Mouse (Mus musculus) neural tube, embryonic 13.5 days (tissue): ENCODE measurements around the gene Csf3. TPM values are rescaled to one million over a fixed set of nuclear protein-coding genes. Genes with fewer than 3 reads are reported as not detected.
A peak's percentile ranks its signal among the peaks of the same experiment; 100 is the strongest.

ENCODE experiments used
- ATAC-seq: fragments of 200-750 bp; cut with Nextera tagmentation; 2 replicates; pipeline ENCODE4 v1.8.0; 2017; ENCODE audit warnings: low read depth, mild to moderate bottlenecking, moderate TSS enrichment, moderate library complexity
- H3K27ac ChIP-seq: fragments of 300-500 bp; sonication (generic); replicated peaks from 2 replicates; pipeline ENCODE4 v1.5.1; 2015; ENCODE audit warnings: moderate library complexity, mild to moderate bottlenecking, inconsistent platforms
- H3K27me3 ChIP-seq: fragments of 300-500 bp; sonication (generic); 2 replicates; pipeline ENCODE4 v1.6.1; 2015; ENCODE audit warnings: mild to moderate bottlenecking, inconsistent platforms
- H3K36me3 ChIP-seq: fragments of 300-500 bp; sonication (generic); 2 replicates; pipeline ENCODE4 v1.6.1; 2015; ENCODE audit warnings: mild to moderate bottlenecking, inconsistent platforms
- H3K4me1 ChIP-seq: fragments of 300-500 bp; sonication (generic); replicated peaks from 2 replicates; pipeline ENCODE4 v1.6.1; 2015; ENCODE audit warnings: inconsistent platforms
- H3K4me2 ChIP-seq: fragments of 300-500 bp; sonication (generic); 2 replicates; pipeline ENCODE4 v1.6.1; 2015; ENCODE audit warnings: inconsistent platforms, mild to moderate bottlenecking, moderate library complexity
- H3K4me3 ChIP-seq: fragments of 300-500 bp; sonication (generic); 2 replicates; pipeline ENCODE4 v1.5.1; 2015; ENCODE audit warnings: mild to moderate bottlenecking, inconsistent platforms
- H3K9ac ChIP-seq: fragments of 300-500 bp; sonication (generic); 2 replicates; pipeline ENCODE4 v1.6.1; 2015; ENCODE audit warnings: moderate library complexity, mild to moderate bottlenecking, inconsistent platforms
- H3K9me3 ChIP-seq: fragments of 300-500 bp; sonication (generic); 2 replicates; pipeline ENCODE4 v1.6.1; 2016; ENCODE audit warnings: inconsistent platforms
- WGBS: fragments of 180-500 bp; shearing (Covaris S2); methylation state at CpG from one replicate; pipeline ENCODE4 v1.1.7; 2015; 5-methylcytosine and 5-hydroxymethylcytosine counted together
- polyA plus RNA-seq: library from polyadenylated mRNA; unstranded; fragments of >200 nt; fragmentation: Nextera tagmentation; extraction: Ambion mirVana; gene quantifications from 2 replicates; pipeline ENCODE4 v1.2.1, GENCODE M21; 2015

The Csf3 gene
- polyA plus RNA-seq, 1 experiment from 2014 or later = not detected

DNA sequence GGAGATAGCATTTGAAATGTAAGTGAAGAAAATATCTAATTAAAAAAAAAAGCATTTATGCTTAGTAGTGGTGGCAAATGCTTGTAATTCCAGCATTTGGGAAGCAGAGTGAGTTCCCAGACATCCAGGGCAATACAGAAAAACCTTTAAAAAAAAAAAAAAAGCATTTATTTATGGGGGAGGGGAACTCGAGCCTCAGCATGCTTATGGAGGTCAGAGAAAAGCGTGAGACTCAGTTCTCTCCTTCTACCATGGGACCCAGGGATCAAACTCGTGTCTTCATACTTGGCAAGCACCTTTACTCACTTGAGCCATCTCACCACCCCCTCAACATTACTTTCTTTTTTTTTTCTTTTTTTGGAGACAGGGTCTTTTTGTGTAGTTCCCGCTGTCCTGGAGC lies 19.9 kb upstream of the Csf3 start:
- H3K27ac ChIP-seq = no peak overlapping the region
- 81% methylated on average over 4 of the region's 4 CpGs for WGBS
- no peak for ATAC-seq
- no peaks in the 10 kb centered on the region for H3K9me3 ChIP-seq
- H3K36me3 ChIP-seq = peaks cover 14% of the 10 kb centered on the region
- no peak overlapping the region; the same call in 1 of the 2 replicates for H3K4me2 ChIP-seq
- H3K9ac ChIP-seq = no peak overlapping the region
- peaks cover 20% of the 10 kb centered on the region for H3K4me1 ChIP-seq
- no peaks in the 10 kb centered on the region for H3K27me3 ChIP-seq
- H3K4me3 ChIP-seq = no peak overlapping the region

DNA sequence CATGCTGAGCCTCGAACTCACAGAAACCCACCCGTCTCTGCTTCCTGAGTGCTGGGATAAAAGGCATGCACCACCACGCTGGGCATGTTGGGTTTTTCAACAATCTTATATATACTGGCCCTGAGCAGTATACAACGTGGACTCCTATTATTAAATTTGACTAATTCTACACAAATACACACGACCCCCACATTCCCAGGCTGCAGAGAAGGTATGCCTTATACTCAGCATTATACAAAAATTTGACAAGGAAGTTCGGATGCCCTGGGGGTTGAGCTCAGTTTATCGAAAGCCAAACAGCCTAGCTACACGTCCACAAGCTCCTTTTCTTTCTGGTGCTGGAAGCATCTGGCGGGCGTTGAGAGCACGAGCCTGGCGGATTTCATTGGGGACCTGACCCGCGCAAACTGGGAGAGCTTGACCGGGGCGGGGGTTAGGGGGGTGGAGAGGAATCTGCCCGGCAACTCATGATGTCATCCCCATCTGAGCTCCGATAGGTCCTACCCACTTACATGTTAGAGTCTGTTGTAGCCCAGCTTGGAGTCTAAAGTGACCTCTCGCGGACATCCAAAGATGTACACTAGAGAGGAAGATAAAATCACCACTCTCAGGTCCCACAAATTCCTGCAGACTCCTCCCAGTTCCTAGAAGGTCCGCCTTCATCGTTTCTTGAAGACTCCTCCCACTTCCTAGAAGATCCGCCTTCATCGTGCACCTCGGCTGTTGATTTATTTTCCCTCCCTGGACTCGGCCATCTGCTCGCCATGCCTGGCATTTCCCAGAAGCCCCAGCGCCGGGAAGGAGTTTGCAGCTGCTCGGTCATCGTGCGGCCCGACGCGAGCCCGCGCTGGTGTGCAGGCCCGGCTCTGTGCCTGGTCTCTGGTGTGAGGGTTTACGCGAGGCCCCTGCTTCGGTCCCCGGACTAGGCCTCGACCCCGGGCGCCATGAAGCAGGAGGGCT lies 19.0 kb upstream of the Csf3 start, which contains the start of gene Psmd3:
TSS of gene Psmd3 (plus strand) at position 769 of the 960 bp plus-strand sequence.
- Histone ChIP-seq H3K27ac (peak within 1 kb of the TSS; percentile 74), H3K4me1 (peaks cover 20% of the 10 kb centered on the region), H3K27me3 (no peaks in the 10 kb centered on the region), H3K4me2 (peak within 1 kb of the TSS; percentile 80), H3K4me3 (peak within 1 kb of the TSS; percentile 76), H3K9ac (peak within 1 kb of the TSS; percentile 98), H3K36me3 (peaks cover 23% of the 10 kb centered on the region), H3K9me3 (no peaks in the 10 kb centered on the region)
- ATAC-seq = peak; percentile 96
- 5% methylated on average over 45 of the region's 45 CpGs for WGBS

DNA sequence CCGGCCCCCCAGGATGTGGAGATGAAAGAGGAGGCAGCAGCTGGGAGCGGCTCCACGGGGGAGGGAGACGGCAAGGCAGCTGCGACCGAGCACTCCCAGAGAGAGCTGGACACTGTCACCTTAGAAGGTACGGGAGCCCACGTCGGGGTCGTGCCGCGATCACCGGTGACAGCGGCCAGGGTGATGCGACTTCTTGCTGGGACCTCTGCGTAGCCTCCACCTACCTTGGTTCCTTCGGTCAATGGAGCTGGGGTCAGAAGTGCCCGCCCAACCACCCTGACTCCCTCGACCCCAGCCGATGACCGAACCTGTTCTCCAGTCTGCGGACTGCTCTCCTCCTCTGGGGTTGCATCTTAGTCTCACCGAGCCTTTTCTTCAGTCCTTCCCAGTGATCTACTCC lies 18.3 kb upstream of the Csf3 start:
- peak overlapping the region; percentile 76 for H3K4me3 ChIP-seq
- H3K27ac ChIP-seq = peak overlapping the region; percentile 73
- H3K9ac ChIP-seq = peak overlapping the region; percentile 98
- H3K36me3 ChIP-seq = peaks cover 30% of the 10 kb centered on the region
- no peaks in the 10 kb centered on the region for H3K9me3 ChIP-seq
- WGBS = 1% methylated on average over 23 of the region's 23 CpGs
- peak; percentile 48 for ATAC-seq
- peaks cover 20% of the 10 kb centered on the region for H3K4me1 ChIP-seq
- H3K27me3 ChIP-seq = no peaks in the 10 kb centered on the region
- peak overlapping the region; percentile 80 for H3K4me2 ChIP-seq

DNA sequence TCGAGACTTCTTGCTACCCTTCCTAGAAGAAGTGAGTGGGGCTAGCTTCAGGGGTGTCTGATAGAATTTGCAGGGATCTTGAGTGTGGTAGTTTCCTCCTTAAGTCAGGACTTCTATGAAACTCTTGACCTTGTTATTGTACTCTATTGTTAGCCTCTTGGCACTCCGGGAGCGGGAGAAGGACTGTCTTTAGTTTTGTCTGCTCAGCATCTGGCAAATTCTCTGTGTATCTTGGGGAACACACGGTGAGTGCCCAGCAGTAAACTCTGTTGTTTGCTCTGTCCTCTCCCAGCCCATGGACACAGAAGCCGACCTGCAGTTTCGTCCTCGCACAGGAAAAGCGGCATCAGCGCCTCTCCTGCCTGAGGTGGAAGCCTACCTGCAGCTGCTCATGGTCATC lies 15.4 kb upstream of the Csf3 start:
- Histone ChIP-seq H3K4me2 (no peak overlapping the region), H3K9ac (no peak overlapping the region), H3K27me3 (no peaks in the 10 kb centered on the region), H3K4me1 (peaks cover 20% of the 10 kb centered on the region), H3K9me3 (no peaks in the 10 kb centered on the region), H3K4me3 (no peak overlapping the region), H3K27ac (no peak overlapping the region), H3K36me3 (peaks cover 54% of the 10 kb centered on the region)
- no peak for ATAC-seq
- 92% methylated on average over 9 of the region's 9 CpGs for WGBS

DNA sequence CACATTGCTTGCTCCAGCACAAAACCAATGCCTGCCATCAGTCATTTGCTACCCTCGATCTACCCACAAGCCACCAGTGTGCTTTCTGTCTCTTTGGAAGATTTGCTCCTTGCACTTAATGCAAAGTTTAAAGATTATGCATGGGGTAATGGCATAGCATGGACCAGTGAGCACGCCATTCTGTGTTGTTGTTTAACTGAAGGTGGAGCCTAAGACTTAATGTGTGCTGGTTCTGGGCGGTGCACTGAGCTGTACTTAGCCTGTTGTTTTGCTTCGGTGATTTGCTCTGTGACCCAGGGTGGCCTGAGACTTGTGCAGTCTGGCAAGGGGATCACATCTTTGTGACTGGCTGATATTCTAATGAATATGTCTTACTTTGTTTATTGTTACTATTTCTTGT lies 14.1 kb upstream of the Csf3 start:
- H3K9me3 ChIP-seq = no peaks in the 10 kb centered on the region
- no peak for ATAC-seq
- WGBS = 88% methylated on average over 4 of the region's 4 CpGs

DNA sequence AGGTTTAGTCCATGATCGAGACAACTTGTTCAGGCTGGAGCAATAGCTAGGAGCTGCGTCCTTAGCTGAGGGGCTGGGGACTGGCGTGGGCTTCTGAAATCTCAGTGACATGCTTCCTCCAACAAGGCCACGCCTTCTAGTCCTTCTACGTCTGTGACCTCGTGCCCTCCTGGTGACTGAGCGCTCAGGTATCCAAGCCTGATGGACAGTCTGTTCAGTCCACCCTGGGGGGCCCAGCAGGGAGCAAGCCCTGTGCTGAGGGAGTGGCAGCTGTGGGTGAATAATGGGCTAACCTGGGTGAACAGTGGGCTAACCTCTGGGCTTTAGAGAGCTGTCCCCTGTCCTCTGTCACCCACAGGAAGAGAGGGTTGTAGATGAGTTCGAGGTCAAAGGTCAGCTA lies 13.1 kb upstream of the Csf3 start:
- Histone ChIP-seq H3K4me3 (no peak overlapping the region), H3K27ac (no peak overlapping the region), H3K4me2 (no peak overlapping the region), H3K9ac (no peak overlapping the region), H3K4me1 (peaks cover 17% of the 10 kb centered on the region), H3K36me3 (peaks cover 77% of the 10 kb centered on the region), H3K27me3 (no peaks in the 10 kb centered on the region), H3K9me3 (no peaks in the 10 kb centered on the region)
- WGBS = 86% methylated on average over 8 of the region's 8 CpGs
- no peak for ATAC-seq

More for the DNA sequence above, 14.1 kb upstream of the Csf3 start:
- Histone ChIP-seq H3K36me3 (peaks cover 67% of the 10 kb centered on the region), H3K4me3 (no peak overlapping the region), H3K9ac (no peak overlapping the region), H3K27ac (no peak overlapping the region), H3K4me1 (peaks cover 17% of the 10 kb centered on the region), H3K4me2 (no peak overlapping the region), H3K27me3 (no peaks in the 10 kb centered on the region)

DNA sequence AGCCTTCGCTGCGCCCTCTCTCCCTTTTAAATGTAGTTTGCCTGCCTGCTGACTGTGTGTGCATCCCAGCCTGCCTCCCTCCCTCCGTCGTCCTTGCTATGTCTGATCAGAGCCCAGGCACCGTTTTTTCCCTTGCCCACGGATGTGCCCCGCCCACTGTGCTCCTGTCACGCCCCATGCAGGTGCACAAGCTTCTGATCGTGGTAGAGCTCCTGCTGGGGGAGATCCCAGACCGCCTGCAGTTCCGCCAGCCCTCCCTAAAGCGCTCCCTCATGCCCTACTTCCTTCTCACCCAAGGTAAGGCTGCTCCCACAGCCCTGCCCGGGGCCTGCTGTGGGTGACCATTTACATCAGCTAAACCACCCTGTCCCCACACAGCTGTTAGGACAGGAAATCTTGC lies 7.9 kb upstream of the Csf3 start:
- Histone ChIP-seq H3K9me3 (no peaks in the 10 kb centered on the region), H3K4me3 (no peak overlapping the region), H3K27ac (no peak overlapping the region), H3K4me1 (no peaks in the 10 kb centered on the region), H3K27me3 (no peaks in the 10 kb centered on the region), H3K4me2 (no peak overlapping the region), H3K9ac (no peak overlapping the region), H3K36me3 (peaks cover 87% of the 10 kb centered on the region)
- 76% methylated on average over 13 of the region's 13 CpGs for WGBS
- no peak for ATAC-seq

DNA sequence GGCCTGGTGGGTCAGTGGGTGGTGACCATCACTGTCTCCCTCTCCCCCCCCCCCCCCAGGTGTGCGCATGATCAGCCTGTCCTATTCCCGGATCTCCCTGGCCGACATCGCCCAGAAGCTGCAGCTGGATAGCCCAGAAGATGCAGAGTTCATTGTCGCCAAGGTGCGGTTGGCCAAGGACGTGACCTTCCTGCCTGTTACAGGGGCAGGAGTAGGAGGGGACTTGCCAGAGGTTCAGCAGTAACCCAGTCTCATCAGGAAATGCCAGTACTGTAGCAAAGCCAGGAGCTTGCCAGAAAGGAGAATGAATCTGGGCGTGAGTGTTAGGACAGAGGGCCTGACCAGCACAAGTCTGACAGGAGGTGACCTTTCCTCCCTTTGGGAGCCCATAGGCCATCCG lies 7.3 kb upstream of the Csf3 start:
- no peaks in the 10 kb centered on the region for H3K4me1 ChIP-seq
- no peaks in the 10 kb centered on the region for H3K27me3 ChIP-seq
- no peak overlapping the region for H3K4me2 ChIP-seq
- H3K9me3 ChIP-seq = no peaks in the 10 kb centered on the region
- no peak for ATAC-seq
- no peak overlapping the region for H3K4me3 ChIP-seq
- H3K27ac ChIP-seq = no peak overlapping the region
- 95% methylated on average over 9 of the region's 9 CpGs for WGBS
- H3K36me3 ChIP-seq = peaks cover 84% of the 10 kb centered on the region
- no peak overlapping the region for H3K9ac ChIP-seq

DNA sequence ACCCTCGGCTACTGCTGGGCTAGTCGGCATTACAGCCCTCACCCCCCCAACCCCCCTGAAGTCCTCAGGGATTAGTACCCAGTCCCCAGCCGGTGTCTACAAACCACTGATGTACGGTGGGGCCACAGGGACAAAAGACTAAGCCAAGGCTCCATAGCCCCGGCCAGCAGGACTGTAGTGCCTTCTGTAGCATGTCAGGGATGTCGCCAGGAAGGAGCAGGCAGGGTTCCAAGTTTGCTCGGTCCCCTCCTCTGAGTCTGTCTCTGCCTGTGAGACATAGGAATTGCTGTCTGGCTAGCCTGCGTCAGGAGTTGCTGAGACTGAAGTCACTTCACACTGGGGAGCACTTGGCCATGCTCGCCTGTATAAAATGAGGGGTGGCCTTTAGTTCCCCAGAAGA lies 6.8 kb upstream of the Csf3 start:
- Histone ChIP-seq H3K4me1 (no peaks in the 10 kb centered on the region), H3K36me3 (peaks cover 81% of the 10 kb centered on the region)

DNA sequence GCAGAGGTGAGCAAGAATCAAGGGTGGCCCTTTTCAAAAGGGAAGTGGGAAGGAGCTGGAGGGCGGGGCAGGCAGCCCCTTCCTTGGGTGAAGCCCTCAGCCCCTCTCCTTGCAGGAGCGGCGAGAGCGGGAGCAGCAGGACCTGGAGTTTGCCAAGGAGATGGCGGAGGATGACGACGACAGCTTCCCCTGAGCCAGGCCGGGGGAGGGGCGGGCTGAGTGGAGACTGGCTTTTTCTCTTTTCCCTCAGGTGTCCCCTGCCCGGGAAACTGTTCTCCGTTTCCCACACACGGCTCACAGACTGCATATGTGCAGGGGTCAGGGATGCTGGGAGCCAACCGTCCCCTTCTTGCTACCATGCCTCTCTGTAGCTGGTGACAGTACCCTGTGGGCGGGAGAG lies 5.7 kb upstream of the Csf3 start:
- H3K27me3 ChIP-seq = 0 out of 2 replicates have a peak, but pooled peaks cover under 1% of the 10 kb centered on the region
- no peaks in the 10 kb centered on the region for H3K4me1 ChIP-seq
- ATAC-seq = no peak
- H3K27ac ChIP-seq = no peak overlapping the region
- H3K4me2 ChIP-seq = no peak overlapping the region
- peaks cover 70% of the 10 kb centered on the region for H3K36me3 ChIP-seq
- no peaks in the 10 kb centered on the region for H3K9me3 ChIP-seq
- 83% methylated on average over 14 of the region's 14 CpGs for WGBS
- H3K4me3 ChIP-seq = no peak overlapping the region
- no peak overlapping the region for H3K9ac ChIP-seq

More for the DNA sequence above, 6.8 kb upstream of the Csf3 start:
- Histone ChIP-seq H3K9me3 (no peaks in the 10 kb centered on the region), H3K9ac (no peak overlapping the region), H3K4me2 (no peak overlapping the region), H3K27ac (no peak overlapping the region), H3K27me3 (no peaks in the 10 kb centered on the region), H3K4me3 (no peak overlapping the region)
- WGBS = 91% methylated on average over 9 of the region's 9 CpGs
- ATAC-seq = no peak

DNA sequence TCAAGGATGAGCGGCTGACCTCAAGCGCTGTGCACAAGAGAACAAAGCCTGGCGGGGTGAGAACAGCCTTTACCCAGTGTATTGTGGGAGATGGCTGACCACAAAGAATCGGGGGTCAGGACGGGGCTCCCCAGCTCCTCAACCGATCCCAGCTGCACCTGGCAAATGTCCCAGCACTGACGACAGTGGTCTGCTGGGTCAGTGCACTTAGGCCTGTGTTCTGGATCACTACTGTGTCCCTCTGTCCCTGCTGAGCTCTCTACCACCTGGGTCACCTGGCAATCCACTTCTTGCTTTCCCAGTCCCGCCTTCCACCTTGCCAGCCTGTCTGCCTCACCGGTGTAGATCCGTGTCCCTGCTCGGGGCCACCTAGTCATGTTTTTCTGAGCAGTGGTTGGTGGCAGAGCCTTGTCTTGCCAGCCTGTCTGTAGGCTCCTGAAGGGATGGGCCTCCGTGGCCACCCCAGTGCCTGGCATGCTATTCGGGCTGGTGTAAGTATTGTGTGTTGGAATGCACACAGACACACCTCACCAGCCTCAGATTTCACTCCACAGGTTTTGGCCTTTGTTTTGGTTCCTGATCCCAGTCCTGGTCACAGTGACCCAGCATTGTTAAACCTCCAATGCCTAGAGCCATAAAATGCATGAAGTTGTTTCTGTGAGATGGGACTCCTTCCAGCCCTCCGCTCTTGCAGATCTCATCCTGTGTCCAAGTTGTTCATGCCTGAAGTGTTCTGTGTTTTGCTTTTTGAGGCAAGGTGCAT lies 4.4 kb upstream of the Csf3 start:
- H3K9me3 ChIP-seq = no peaks in the 10 kb centered on the region
- H3K36me3 ChIP-seq = peaks cover 58% of the 10 kb centered on the region
- no peak for ATAC-seq
- H3K27me3 ChIP-seq = peaks cover 11% of the 10 kb centered on the region; the same call in 1 of the 2 replicates
- no peak overlapping the region for H3K27ac ChIP-seq
- no peak overlapping the region for H3K4me2 ChIP-seq
- no peaks in the 10 kb centered on the region for H3K4me1 ChIP-seq
- 81% methylated on average over 14 of the region's 14 CpGs for WGBS
- H3K4me3 ChIP-seq = no peak overlapping the region
- no peak overlapping the region for H3K9ac ChIP-seq

DNA sequence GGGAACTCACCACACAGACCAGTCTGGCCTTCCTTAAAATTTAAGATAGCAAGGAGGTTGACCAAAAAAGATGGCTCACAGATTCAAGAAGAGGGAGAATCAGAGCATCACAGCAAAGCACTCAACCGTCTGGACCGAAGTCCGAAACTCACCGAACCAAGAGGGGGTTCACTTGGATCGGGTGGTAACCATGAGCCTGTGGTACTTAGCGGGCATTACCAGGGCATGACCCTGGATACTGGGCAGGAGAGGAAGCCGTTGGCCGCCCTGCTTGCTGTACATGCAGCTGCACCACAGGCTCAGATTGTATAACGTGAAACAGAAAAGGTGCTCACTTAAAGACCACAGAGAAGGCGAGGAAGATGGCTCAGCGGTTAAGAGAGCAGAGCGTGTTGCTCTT lies 3.8 kb upstream of the Csf3 start:
- H3K27me3 ChIP-seq = peaks cover 12% of the 10 kb centered on the region; the same call in 1 of the 2 replicates
- no peak overlapping the region for H3K27ac ChIP-seq
- H3K36me3 ChIP-seq = peaks cover 52% of the 10 kb centered on the region
- H3K4me1 ChIP-seq = no peaks in the 10 kb centered on the region
- 91% methylated on average over 12 of the region's 12 CpGs for WGBS
- no peak for ATAC-seq
- no peak overlapping the region for H3K4me3 ChIP-seq
- no peak overlapping the region for H3K9ac ChIP-seq
- no peaks in the 10 kb centered on the region for H3K9me3 ChIP-seq
- no peak overlapping the region for H3K4me2 ChIP-seq
